Mouse (Mus musculus): ENCODE measurements at regions not wholly inside any gene's neighbourhood (a gene's known extent, or its start where the extent isn't known, plus 50 kb on each side); places are given as distances from the start of the nearest gene placed in this dataset.

DNA sequence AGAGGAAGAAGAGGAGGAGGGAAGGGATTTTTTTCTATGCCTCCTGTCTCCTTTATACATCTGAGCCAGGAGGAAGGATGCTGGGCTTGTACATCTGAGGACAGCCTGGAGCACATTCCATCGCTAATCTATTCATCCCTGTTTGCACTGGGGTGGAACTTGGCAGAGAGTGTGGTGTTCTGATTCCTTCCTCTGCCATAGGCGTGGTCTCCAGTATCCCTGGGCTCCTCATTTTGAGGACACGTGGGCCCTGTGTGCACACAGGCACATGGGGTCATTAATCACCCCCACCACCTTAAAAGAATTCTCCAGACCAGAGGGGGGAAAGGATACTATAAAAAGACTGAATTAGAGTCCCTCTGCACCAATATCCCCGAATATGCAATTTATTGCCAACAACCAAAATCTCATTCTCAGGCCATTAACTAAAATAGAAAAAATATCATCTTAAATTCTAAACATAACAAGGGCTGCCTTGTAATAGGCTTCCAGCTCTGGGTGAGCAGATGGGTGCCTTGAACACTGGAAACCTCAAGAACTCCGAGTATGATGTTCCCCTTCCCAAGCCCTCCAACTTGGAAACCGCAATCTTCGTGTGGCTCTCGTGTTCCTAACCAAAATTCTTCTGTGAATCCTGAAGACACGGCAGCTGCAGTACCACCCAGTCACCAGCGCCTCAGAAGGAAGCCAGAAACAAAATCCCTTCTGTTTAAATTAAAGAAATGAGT is 254.7 kb downstream of the Cxcl12 start:
- Histone ChIP-seq H3K27ac (no peak overlapping the region), H3K4me3 (no peak overlapping the region)
- intact Hi-C loops (cut with DNase I): no loop called here
- no peak for DNase-seq
- TF ChIP-seq CTCF (IDR thresholded peaks at IDR 0.05): no peak

DNA sequence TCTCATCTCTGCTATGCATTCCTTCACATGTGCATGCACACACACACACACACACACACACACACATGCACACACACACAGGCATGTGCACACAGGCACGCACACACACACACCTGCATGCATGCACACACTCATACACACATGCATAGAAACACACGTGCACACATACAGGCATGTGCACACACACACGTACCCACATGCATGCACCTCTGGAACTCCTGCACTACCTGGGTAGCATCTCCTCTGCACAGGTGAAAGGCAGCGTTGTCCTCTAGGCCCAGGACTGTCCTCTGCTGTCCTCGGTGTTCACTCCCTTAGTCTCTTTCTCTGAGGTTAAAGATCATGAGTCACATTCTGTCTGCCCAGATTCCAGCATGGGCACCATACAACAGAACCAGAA is 258.0 kb downstream of the Cxcl12 start:
- DNase-seq: no peak
- TF ChIP-seq CTCF (IDR thresholded peaks at IDR 0.05): no peak
- Histone ChIP-seq H3K27ac (no peak overlapping the region), H3K4me3 (no peak overlapping the region)
- intact Hi-C loops (cut with DNase I): no loop called here

DNA sequence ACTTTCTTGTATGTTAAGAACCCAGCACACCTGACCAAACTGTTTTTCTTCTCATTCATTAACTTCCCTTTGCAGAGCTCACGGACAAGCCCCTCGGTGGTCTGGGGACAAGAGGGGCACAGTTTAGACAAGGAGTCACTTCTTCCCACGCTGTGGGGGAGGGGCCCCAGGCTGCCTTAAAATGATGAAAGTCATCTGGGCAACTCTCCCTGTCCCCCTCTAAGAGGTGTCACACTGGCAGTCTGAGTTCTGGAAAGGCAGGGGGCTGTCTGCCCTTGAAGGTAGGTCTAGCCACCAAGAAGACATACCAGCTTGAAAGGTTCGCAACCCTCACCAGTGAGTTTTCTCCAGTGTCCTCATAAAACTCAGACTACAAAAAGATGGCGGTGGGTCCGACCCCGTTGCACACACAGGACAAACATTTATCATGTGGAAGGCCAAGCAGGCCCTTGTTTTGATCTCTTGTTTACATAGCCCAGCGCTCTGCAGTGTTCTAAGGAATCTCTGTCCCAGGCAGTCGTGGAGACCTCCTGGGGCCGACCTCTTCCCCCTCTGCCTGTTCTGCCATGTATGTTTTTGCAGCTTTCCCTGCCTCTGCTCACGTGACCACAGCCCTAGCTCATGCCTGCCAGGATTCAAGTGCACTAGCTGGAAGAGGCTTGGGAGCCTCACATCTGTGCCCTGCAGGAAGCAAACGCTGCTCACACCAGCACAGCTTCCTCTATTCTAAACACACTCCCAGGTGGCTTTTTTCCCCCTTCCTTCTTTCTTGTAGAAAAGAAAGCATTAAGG is 259.2 kb downstream of the Cxcl12 start:
- TF ChIP-seq CTCF (IDR thresholded peaks at IDR 0.05): no peak
- Histone ChIP-seq H3K4me3 (no peak overlapping the region), H3K27ac (no peak overlapping the region)
- DNase-seq: peak; percentile 27
- intact Hi-C loops (cut with DNase I): no loop called here

GRCm38 (mm10) chr6:117428441-117428840 is 260.1 kb downstream of the Cxcl12 start:
- Histone ChIP-seq H3K4me3 (no peak overlapping the region), H3K27ac (no peak overlapping the region)
- TF ChIP-seq CTCF (IDR thresholded peaks at IDR 0.05): no peak
- no peak for DNase-seq
- intact Hi-C loops (cut with DNase I): no loop called here

- no peak overlapping the region for H3K4me3 ChIP-seq
- intact Hi-C loops (cut with DNase I): loop anchor here (10.0 kb wide), 1 partner anchor 256 kb away; no protein-coding TSS in a partner anchor
- peak; percentile 49 for DNase-seq
- H3K27ac ChIP-seq: no peak overlapping the region
- TF ChIP-seq CTCF (IDR thresholded peaks at IDR 0.05): peak; percentile 35; the same call in 1 of the 2 replicates
These were observed 262.8 kb downstream of the Cxcl12 start for GRCm38 (mm10) chr6:117430876-117431781.

DNA sequence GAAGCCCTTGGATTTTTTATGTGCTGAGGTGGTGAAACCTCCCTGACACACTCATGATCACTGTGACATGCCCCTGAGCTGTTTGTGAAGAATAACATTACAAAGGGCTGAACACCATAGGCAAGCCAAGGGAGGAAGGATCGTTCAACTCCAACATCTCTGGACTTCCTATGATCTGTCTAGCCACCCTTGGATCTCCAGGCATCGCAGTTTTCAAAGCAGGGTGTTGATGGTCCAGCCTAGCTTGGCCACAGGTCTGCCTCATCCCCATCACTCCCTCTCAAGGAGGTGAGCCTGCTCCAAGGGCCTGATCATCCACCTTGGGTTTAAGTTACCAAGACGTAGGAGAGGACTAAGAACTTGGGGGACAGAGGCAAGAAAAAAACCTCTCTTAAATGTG is 268.5 kb downstream of the Cxcl12 start:
- Histone ChIP-seq H3K27ac (peak overlapping the region; percentile 81), H3K4me3 (no peak overlapping the region)
- no peak for TF ChIP-seq CTCF (IDR thresholded peaks at IDR 0.05)
- no peak for DNase-seq
- intact Hi-C loops (cut with DNase I): loop anchor here (10.0 kb wide), 1 partner anchor 262 kb away; no protein-coding TSS in a partner anchor

GRCm38 (mm10) chr6:117437411-117438101 is 269.2 kb downstream of the Cxcl12 start:
- no peak for TF ChIP-seq CTCF (IDR thresholded peaks at IDR 0.05)
- DNase-seq: peak; percentile 72
- intact Hi-C loops (cut with DNase I): loop anchor here (10.0 kb wide), 1 partner anchor 263 kb away; no protein-coding TSS in a partner anchor
- Histone ChIP-seq H3K4me3 (no peak overlapping the region), H3K27ac (peak overlapping the region; percentile 81)

- no peak for TF ChIP-seq CTCF (IDR thresholded peaks at IDR 0.05)
- DNase-seq: no peak
- Histone ChIP-seq H3K27ac (no peak overlapping the region), H3K4me3 (no peak overlapping the region)
- intact Hi-C loops (cut with DNase I): no loop called here
These were observed 280.3 kb downstream of the Cxcl12 start for GRCm38 (mm10) chr6:117448652-117449051.

- H3K27ac ChIP-seq: no peak overlapping the region
- intact Hi-C loops (cut with DNase I): no loop called here
- TF ChIP-seq CTCF (IDR thresholded peaks at IDR 0.05): no peak
- no peak for DNase-seq
- no peak overlapping the region for H3K4me3 ChIP-seq
These were observed 282.7 kb downstream of the Cxcl12 start for GRCm38 (mm10) chr6:117451001-117451400.

GRCm38 (mm10) chr6:117460193-117460592 is 291.9 kb downstream of the Cxcl12 start:
- DNase-seq: no peak
- intact Hi-C loops (cut with DNase I): no loop called here
- no peak for TF ChIP-seq CTCF (IDR thresholded peaks at IDR 0.05)
- no peak overlapping the region for H3K4me3 ChIP-seq
- H3K27ac ChIP-seq: no peak overlapping the region

DNA sequence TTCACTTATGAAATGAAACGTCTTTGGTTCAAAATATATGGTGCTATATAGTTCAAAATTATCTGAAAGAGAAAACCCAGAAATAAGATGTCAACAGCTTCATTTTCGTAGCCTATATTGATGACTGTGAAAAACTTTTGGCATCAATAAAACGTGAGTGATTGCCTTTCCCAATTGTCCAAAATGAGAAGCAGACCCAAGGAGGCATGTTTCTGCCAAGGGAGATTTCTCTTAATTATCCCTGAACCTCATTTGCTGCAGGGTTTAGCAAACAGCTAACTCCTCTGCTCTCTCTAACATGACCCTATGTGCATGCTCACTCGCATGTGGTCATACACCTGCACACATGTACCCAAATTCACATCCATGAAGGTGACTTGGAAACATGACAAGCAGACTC is 296.8 kb downstream of the Cxcl12 start:
- Histone ChIP-seq H3K4me3 (no peak overlapping the region), H3K27ac (no peak overlapping the region)
- DNase-seq: no peak
- intact Hi-C loops (cut with DNase I): no loop called here
- TF ChIP-seq CTCF (IDR thresholded peaks at IDR 0.05): no peak

DNA sequence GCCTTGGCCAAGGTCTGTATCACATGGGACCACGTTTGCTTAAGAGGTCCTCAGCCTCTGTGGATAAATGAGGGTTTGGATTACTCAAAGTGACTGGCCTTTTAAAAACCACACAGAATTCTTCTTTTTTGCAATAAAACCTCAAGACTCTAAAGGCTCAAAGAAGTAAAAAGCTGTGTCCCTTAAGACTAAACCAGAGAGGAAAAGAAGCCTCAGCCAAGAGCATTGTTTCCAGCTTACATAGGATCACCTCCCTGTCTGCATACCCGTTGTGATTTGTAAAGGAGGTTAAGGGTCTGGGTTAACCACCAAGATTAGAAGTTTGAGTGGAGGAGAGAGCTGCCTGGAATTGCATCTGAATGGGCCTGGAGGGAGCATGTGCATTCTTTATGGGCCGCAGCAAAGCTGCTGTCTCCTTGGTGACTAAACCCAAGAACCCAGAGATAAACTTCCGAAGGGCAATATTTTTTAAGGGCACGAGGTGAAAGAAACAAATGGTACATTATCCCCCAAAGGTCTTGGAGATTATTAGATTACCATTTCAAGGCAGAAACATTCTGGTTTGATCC is 297.4 kb downstream of the Cxcl12 start:
- intact Hi-C loops (cut with DNase I): no loop called here
- Histone ChIP-seq H3K4me3 (no peak overlapping the region), H3K27ac (no peak overlapping the region)
- no peak for DNase-seq
- TF ChIP-seq CTCF (IDR thresholded peaks at IDR 0.05): no peak

Measured in gastrocnemius, adult 2 months (tissue).